Mouse (Mus musculus) v-Abl transformed pro-B cells (cell line): ENCODE data around the gene Zfp189.
"Not testable (repeated sequence)": the region's sequence is repeated elsewhere in the genome, so short reads cannot be mapped to it uniquely, and the experiment has no call there.

Experiments used
- in situ Hi-C, 2 experiments: fragments of 400-800 bp; cut with MboI; formaldehyde crosslinking; loops; one replicate each; pipeline ENCODE4 v1.15.1; 2025; ENCODE audit not compliant: unreplicated experiment in 2 of 2

Zfp189 gene

GRCm38 (mm10) chr4:49520572-49521340 is at the start of gene Zfp189, which contains the start of gene Mrpl50:
Gene Zfp189, plus strand, starts transcription at chr4:49521176.
Gene Mrpl50, minus strand, starts transcription at chr4:49521093.
- in situ Hi-C loops, result loop anchor here (5.0 kb wide), 2 partner anchors 112 to 368 kb away; partner anchors contain the start of gene Rnf20 (in 2 of the 2)

GRCm38 (mm10) chr4:49473435-49474100 is 47.4 kb upstream of the Zfp189 start, which contains the start of gene Acnat1:
Gene Acnat1, minus strand, starts transcription at chr4:49473912.
- in situ Hi-C loops, result no loop called here

- in situ Hi-C loops, result no loop called here
Observed at GRCm38 (mm10) chr4:49474583-49474982, 46.4 kb upstream of the Zfp189 start.

- in situ Hi-C loops, result no loop called here
Observed at GRCm38 (mm10) chr4:49478118-49478877, 42.7 kb upstream of the Zfp189 start.

- in situ Hi-C loops, result not testable (repeated sequence)
Observed at GRCm38 (mm10) chr4:49479035-49479434, 41.9 kb upstream of the Zfp189 start.

GRCm38 (mm10) chr4:49480104-49480760 is 40.7 kb upstream of the Zfp189 start:
- in situ Hi-C loops, result no loop called here

- in situ Hi-C loops, result no loop called here
Observed at GRCm38 (mm10) chr4:49480896-49481295, 40.1 kb upstream of the Zfp189 start.

- in situ Hi-C loops, result no loop called here
Observed at GRCm38 (mm10) chr4:49485442-49485841, 35.5 kb upstream of the Zfp189 start.

- in situ Hi-C loops, result not testable (repeated sequence)
Observed at GRCm38 (mm10) chr4:49485934-49486650, 34.9 kb upstream of the Zfp189 start.

- in situ Hi-C loops, result no loop called here
Observed at GRCm38 (mm10) chr4:49503563-49503962, 17.4 kb upstream of the Zfp189 start.

- in situ Hi-C loops, result no loop called here
Observed at GRCm38 (mm10) chr4:49506386-49506785, 14.6 kb upstream of the Zfp189 start, which contains the start of gene Baat. Gene Baat, minus strand, starts transcription at chr4:49506557.

GRCm38 (mm10) chr4:49509183-49509582 is 11.8 kb upstream of the Zfp189 start:
- in situ Hi-C loops, result no loop called here

- in situ Hi-C loops, result loop anchor here in 1 of 2 experiments (10.0 kb wide), 1 partner anchor 356 kb away; no protein-coding TSS in a partner anchor
Observed at GRCm38 (mm10) chr4:49510236-49510835, 10.6 kb upstream of the Zfp189 start.

- in situ Hi-C loops, result loop anchor here in 1 of 2 experiments (10.0 kb wide), 1 partner anchor 358 kb away; no protein-coding TSS in a partner anchor
Observed at GRCm38 (mm10) chr4:49512636-49513035, 8.3 kb upstream of the Zfp189 start.

- in situ Hi-C loops, result loop anchor here in 1 of 2 experiments (10.0 kb wide), 1 partner anchor 360 kb away; no protein-coding TSS in a partner anchor
Observed at GRCm38 (mm10) chr4:49514441-49514840, 6.5 kb upstream of the Zfp189 start.

- in situ Hi-C loops, result loop anchor here in 1 of 2 experiments (10.0 kb wide), 1 partner anchor 365 kb away; no protein-coding TSS in a partner anchor
Observed at GRCm38 (mm10) chr4:49519476-49519875, 1.5 kb upstream of the Zfp189 start.

GRCm38 (mm10) chr4:49521346-49521745 is 370 bp downstream of the Zfp189 start:
- in situ Hi-C loops, result loop anchor here (5.0 kb wide), 2 partner anchors 111 to 369 kb away; partner anchors contain the start of gene Rnf20 (in 2 of the 2)

- in situ Hi-C loops, result loop anchor here (5.0 kb wide), 2 partner anchors 110 to 370 kb away; partner anchors contain the start of gene Rnf20 (in 2 of the 2)
Observed at GRCm38 (mm10) chr4:49522576-49522975, 1.6 kb downstream of the Zfp189 start.

GRCm38 (mm10) chr4:49535036-49535435 is 14.1 kb downstream of the Zfp189 start:
- in situ Hi-C loops, result no loop called here
